Mouse (Mus musculus) brain, embryonic 14.5 days (tissue): Measurements from ENCODE around the gene Ankrd6. TPM values are rescaled to one million over a fixed set of nuclear protein-coding genes. Genes with fewer than 3 reads are reported as not detected.
"Not testable (repeated sequence)": the region's sequence is repeated elsewhere in the genome, so short reads cannot be mapped to it uniquely, and the experiment has no call there.

Experiments used
- DNase-seq: peaks from one replicate; pipeline ENCODE4 v3.0.0-alpha.2; 2011; ENCODE audit warnings: low read depth
- CTCF ChIP-seq: fragments of 200-500 bp; IDR thresholded peaks from 2 replicates; pipeline ENCODE4 v1.5.1; 2012; ENCODE audit warnings: inconsistent platforms, mild to moderate bottlenecking, moderate library complexity, borderline replicate concordance; ENCODE audit not compliant: insufficient read depth, insufficient read length; ENCODE audit errors: extremely low read depth
- POLR2A ChIP-seq: fragments of 200-500 bp; IDR thresholded peaks from 2 replicates; pipeline ENCODE4 v1.6.1; 2012; ENCODE audit warnings: mild to moderate bottlenecking, inconsistent platforms, borderline replicate concordance; ENCODE audit not compliant: poor library complexity, insufficient read depth, insufficient read length, severe bottlenecking; ENCODE audit errors: extremely low read depth
- polyA plus RNA-seq: library from polyadenylated mRNA; depleted of rRNA; stranded (reverse); fragments of >200 nt; gene quantifications from 2 replicates; pipeline ENCODE4 v1.2.3, GENCODE M21; 2012

The Ankrd6 gene
- polyA plus RNA-seq, 1 experiment, result 19.1 TPM

GRCm38 (mm10) chr4:32982041-32982715, 31.5 kb upstream of the Ankrd6 start:
- peak; percentile 18 for DNase-seq
- no peak for TF ChIP-seq POLR2A
- no peak for TF ChIP-seq CTCF

- no peak for DNase-seq
- TF ChIP-seq POLR2A (no peak), CTCF (no peak)
Observed at GRCm38 (mm10) chr4:32981617-32982016, 31.0 kb upstream of the Ankrd6 start.

- TF ChIP-seq POLR2A (no peak), CTCF (no peak)
- no peak for DNase-seq
Observed at GRCm38 (mm10) chr4:32980061-32980460, 29.4 kb upstream of the Ankrd6 start.

GRCm38 (mm10) chr4:32977331-32977730, 26.7 kb upstream of the Ankrd6 start:
- TF ChIP-seq POLR2A, result no peak
- TF ChIP-seq CTCF, result no peak
- DNase-seq, result no peak

- DNase-seq, result not testable (repeated sequence)
Observed at GRCm38 (mm10) chr4:32964619-32965018, 14.0 kb upstream of the Ankrd6 start.

DNA sequence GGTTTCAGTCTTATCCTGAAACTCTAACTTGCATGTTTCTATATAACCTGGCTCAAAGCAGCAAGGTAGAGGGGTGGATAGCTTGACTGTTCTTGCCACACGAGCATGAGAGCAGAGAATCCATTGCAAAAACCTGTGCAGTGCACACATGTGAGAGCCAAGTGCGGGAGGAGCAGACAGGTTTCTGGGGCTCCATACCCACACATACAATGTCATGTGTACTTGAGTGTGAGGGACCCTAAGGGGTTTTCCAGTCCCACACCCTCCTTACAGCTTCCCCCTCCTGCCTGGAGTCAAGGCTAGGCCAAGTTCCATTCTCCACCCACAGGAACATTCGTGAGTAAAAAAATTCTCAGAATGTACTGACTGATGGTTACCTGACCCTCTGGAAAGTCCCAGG, 10.8 kb upstream of the Ankrd6 start:
- TF ChIP-seq POLR2A, result no peak
- no peak for TF ChIP-seq CTCF
- no peak for DNase-seq

GRCm38 (mm10) chr4:32956423-32956822, 5.8 kb upstream of the Ankrd6 start:
- no peak for DNase-seq
- TF ChIP-seq POLR2A, result no peak
- TF ChIP-seq CTCF, result no peak

DNA sequence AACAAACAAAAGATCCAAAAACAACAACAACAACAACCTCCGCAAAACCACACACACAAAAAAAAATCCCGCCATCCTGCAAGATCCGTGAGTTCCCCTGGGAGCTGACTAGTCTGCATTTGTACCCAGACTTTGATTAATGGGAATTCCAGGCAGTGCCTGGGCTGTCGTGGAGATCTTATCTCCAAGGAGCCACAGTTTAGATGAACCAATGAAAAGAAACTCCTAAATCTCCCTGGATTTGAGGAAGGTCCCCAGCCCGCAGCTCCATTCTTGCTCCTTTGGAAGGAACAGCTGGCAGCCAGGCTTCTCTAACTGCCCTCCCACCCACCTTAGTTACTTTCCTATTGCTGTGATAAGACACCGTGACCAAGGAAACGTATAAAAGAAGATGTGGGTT, 2.0 kb upstream of the Ankrd6 start:
- no peak for DNase-seq
- TF ChIP-seq CTCF (no peak), POLR2A (no peak)

- peak; percentile 79 for DNase-seq
Observed at GRCm38 (mm10) chr4:32951035-32951940, 647 bp upstream of the Ankrd6 start.

DNA sequence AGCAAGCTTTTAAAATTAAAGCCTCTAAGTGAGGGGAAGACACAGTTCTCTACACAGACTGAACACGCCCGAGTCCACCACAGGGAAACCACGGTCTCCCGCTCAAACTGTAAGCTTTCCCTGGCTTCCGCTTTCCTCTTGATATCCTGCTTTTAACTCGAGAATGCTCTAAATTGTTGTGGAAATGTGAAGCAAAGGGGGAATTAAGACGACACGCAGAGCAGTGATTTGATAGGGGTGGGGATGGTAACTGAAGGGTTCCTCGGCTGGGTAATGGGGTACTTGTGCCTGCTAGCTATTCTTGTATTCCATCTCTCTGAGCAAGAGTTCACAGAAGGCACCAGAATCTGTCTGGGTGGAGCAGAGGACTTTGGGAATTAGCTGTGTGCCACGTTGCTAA, 1.9 kb downstream of the Ankrd6 start:
- DNase-seq, result peak; percentile 29
- no peak for TF ChIP-seq POLR2A
- TF ChIP-seq CTCF, result no peak

More at GRCm38 (mm10) chr4:32951035-32951940, 647 bp upstream of the Ankrd6 start:
- no peak for TF ChIP-seq POLR2A
- TF ChIP-seq CTCF, result no peak

GRCm38 (mm10) chr4:32947631-32948030, 3.0 kb downstream of the Ankrd6 start:
- peak; percentile 64 for DNase-seq
- TF ChIP-seq POLR2A, result no peak
- TF ChIP-seq CTCF, result no peak

DNA sequence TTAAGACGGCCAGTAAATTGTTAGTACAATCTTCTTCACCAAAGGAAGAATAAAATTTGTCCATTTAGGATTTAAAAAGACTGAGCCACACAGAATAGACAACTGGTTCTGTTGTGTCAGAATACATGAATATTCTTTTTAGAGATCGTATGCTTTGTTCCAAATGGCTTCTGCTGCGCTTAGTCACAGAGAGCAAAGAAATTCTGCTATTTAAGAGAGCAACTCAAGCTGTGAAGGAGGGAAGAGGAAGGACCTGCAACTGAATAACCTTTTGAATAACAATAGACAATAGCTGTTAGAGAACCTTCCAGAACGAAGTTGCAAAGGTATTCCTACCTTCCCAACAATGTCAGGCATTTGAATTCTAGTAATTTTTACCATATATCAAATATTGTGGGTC, 9.7 kb downstream of the Ankrd6 start:
- TF ChIP-seq POLR2A, result no peak
- no peak for TF ChIP-seq CTCF
- DNase-seq, result no peak
